In the genomic region with DNA sequence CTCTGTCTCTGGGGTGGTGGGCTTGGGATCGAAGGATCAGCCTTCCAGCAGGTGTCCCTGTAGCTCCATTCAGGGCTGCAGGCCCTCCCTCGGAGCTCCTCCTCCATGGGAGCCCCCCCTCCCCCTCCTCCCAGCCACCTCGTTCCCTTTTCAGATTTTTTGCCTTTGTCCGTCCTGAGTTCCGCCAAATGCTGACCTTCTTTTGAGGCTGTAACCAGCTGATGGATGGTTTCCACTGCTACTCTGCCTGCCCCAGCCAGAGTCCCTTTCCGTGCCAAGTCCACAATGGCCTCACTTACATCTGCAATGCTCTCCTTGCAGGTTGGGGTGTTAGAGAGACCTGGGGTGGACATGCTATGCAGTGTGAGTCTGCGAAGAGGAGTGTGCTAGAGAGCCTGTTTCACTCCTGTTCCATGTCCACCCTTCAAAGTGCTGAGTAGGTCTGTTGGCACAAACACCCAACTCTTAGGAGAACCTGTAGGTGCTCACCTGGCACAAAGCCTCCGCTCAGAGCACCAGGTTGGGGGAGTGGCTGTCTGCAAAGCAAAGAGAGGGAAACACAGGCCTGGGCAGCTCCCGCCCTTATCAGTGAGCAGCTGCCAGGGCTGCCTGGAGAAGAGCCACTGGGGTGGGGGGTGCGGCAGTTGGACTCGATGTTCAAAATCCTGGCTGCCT, we compare ENCODE assay signal across 9 mouse cellular contexts. TPM values are rescaled to one million over a fixed set of nuclear protein-coding genes. Genes with fewer than 3 reads are reported as not detected.
A peak's percentile ranks its signal among the peaks of the same experiment; 100 is the strongest.
DNase-seq lines count a peak whose midpoint lies in the region; ATAC-seq lines count a peak whose summit lies in the region.
"Had no signal": no experiment of that assay in that cellular context is flagged by ENCODE, and none has a peak within 500 bp of the region (broad histone marks: within the 10 kb centered on the region; RNA-seq: fewer than 3 reads in every experiment).

No protein-coding gene starts in this region.

- ATAC-seq in hindbrain, embryonic 13.5 days (ENCODE audit: low FRiP score) = no peak
- ATAC-seq in hindbrain, embryonic 11.5 days (ENCODE audit: low FRiP score) = no peak
- ATAC-seq in stomach, embryonic 14.5 days (ENCODE audit: insufficient number of reproducible peaks, insufficient read depth, low FRiP score, low read depth) = peak; percentile 70

- H3K4me1 ChIP-seq in hindbrain, embryonic 13.5 days (replicated peaks) = peaks cover 14% of the 10 kb centered on the region; the same call in 1 of the 2 replicates
- H3K4me1 ChIP-seq in hindbrain, embryonic 11.5 days (replicated peaks; ENCODE audit: control insufficient read depth, insufficient read depth, low read length) = no peaks in the 10 kb centered on the region
- peaks cover 22% of the 10 kb centered on the region for H3K4me1 ChIP-seq in stomach, embryonic 14.5 days (ENCODE audit: control insufficient read depth, insufficient read depth, low read length)

- peak overlapping the region; percentile 20; the same call in 1 of the 2 replicates for H3K27ac ChIP-seq in hindbrain, embryonic 13.5 days
- H3K27ac ChIP-seq in hindbrain, embryonic 11.5 days (ENCODE audit: low read depth, low read length) = no peak overlapping the region
- peak overlapping the region; percentile 81 for H3K27ac ChIP-seq in stomach, embryonic 14.5 days (ENCODE audit: low read length)
- H3K27ac ChIP-seq: neural tube, embryonic 13.5 days had no signal

- H3K9me3 ChIP-seq in hindbrain, embryonic 13.5 days = no peaks in the 10 kb centered on the region
- H3K9me3 ChIP-seq in hindbrain, embryonic 11.5 days (ENCODE audit: control insufficient read depth, low read length) = no peaks in the 10 kb centered on the region
- no peaks in the 10 kb centered on the region for H3K9me3 ChIP-seq in stomach, embryonic 14.5 days (ENCODE audit: control insufficient read depth, low read depth, low read length)
- H3K9me3 ChIP-seq: neural tube, embryonic 13.5 days had no signal

- 0 out of 2 replicates have a peak overlapping the region, but pooled peaks have one; percentile 24 for H3K9ac ChIP-seq in hindbrain, embryonic 13.5 days
- no peak overlapping the region for H3K9ac ChIP-seq in hindbrain, embryonic 11.5 days (ENCODE audit: low read depth, low read length)
- no peak overlapping the region for H3K9ac ChIP-seq in stomach, embryonic 14.5 days (replicated peaks; ENCODE audit: low read depth, low read length)
- H3K9ac ChIP-seq: neural tube, embryonic 13.5 days had no signal

- peaks cover 8% of the 10 kb centered on the region; the same call in 1 of the 2 replicates for H3K27me3 ChIP-seq in hindbrain, embryonic 13.5 days
- 0 out of 2 replicates have a peak, but pooled peaks cover 2% of the 10 kb centered on the region for H3K27me3 ChIP-seq in hindbrain, embryonic 11.5 days (ENCODE audit: control insufficient read depth, insufficient read depth, low read length)
- no peaks in the 10 kb centered on the region for H3K27me3 ChIP-seq in stomach, embryonic 14.5 days (ENCODE audit: control insufficient read depth, insufficient read depth, low read length)
- H3K27me3 ChIP-seq: neural tube, embryonic 13.5 days had no signal

- WGBS in hindbrain, embryonic 13.5 days = 33% methylated on average over 11 of the region's 11 CpGs
- WGBS in hindbrain, embryonic 11.5 days = 36% methylated on average over 11 of the region's 11 CpGs
- 19% methylated on average over 11 of the region's 11 CpGs for WGBS in stomach, embryonic 14.5 days

- H3K4me3 ChIP-seq in hindbrain, embryonic 13.5 days = no peak overlapping the region
- H3K4me3 ChIP-seq in hindbrain, embryonic 11.5 days (ENCODE audit: low read depth, low read length) = no peak overlapping the region
- no peak overlapping the region for H3K4me3 ChIP-seq in stomach, embryonic 14.5 days (ENCODE audit: low read depth, low read length)
- H3K4me3 ChIP-seq: neural tube, embryonic 13.5 days had no signal

- no peak for DNase-seq in hindbrain, embryonic 11.5 days (ENCODE audit: low spot score)
- DNase-seq in Muller cell, postnatal 12 days (ENCODE audit: inconsistent ontology term) = peak; percentile 66
- DNase-seq in gastrocnemius, postnatal 25 days = peak; percentile 37
- peak; percentile 85 for DNase-seq in kidney, postnatal 14 days
- DNase-seq in embryo, embryonic 9.5 days (ENCODE audit: extremely low spot score) = no peak
- no peak for DNase-seq in frontal cortex, adult 2 months (ENCODE audit: extremely low spot score in 1 of 2, low spot score in 1 of 2)

- H3K4me2 ChIP-seq in hindbrain, embryonic 13.5 days = no peak overlapping the region
- no peak overlapping the region for H3K4me2 ChIP-seq in hindbrain, embryonic 11.5 days (replicated peaks; ENCODE audit: low read depth, low read length)
- H3K4me2 ChIP-seq in stomach, embryonic 14.5 days (replicated peaks; ENCODE audit: low read depth, low read length) = 0 out of 2 replicates have a peak overlapping the region, but pooled peaks have one; percentile 13
- H3K4me2 ChIP-seq: neural tube, embryonic 13.5 days had no signal

- no peaks in the 10 kb centered on the region for H3K36me3 ChIP-seq in hindbrain, embryonic 13.5 days
- H3K36me3 ChIP-seq in hindbrain, embryonic 11.5 days (ENCODE audit: control insufficient read depth, insufficient read depth, low read length) = no peaks in the 10 kb centered on the region
- H3K36me3 ChIP-seq in stomach, embryonic 14.5 days (ENCODE audit: control insufficient read depth, insufficient read depth, low read length) = no peaks in the 10 kb centered on the region
- H3K36me3 ChIP-seq: neural tube, embryonic 13.5 days had no signal

RNA-seq across cellular contexts. Expression of a gene that starts 9.5 kb away (rescaled TPM):
- polyA plus RNA-seq in hindbrain, embryonic 13.5 days (2015; fragmentation: Nextera tagmentation; extraction: Ambion mirVana) = 0.78 and 1.0 TPM in 2 replicates
- 0.25 and 0.79 TPM in 2 replicates for polyA plus RNA-seq in hindbrain, embryonic 11.5 days (2014; fragmentation: Nextera tagmentation; extraction: Ambion mirVana)
- total RNA-seq in gastrocnemius, postnatal 25 days (2021) = 1 to 10 TPM; 2.6 to 4.1 TPM
- 5.0 and 6.0 TPM in 2 replicates for polyA plus RNA-seq in stomach, embryonic 14.5 days (2014; fragmentation: Nextera tagmentation; extraction: Ambion mirVana)
- 60.4 and 66.5 TPM in 2 replicates for polyA plus RNA-seq in frontal cortex, adult 2 months (2012; rRNA removed)

Comparison
In these comparisons a context has a peak if more than half of its experiments do, and no peak if none do; other contexts are left out.
1. DNase-seq: peak in Muller cell, postnatal 12 days (single experiment), gastrocnemius, postnatal 25 days (single experiment) and kidney, postnatal 14 days (single experiment); none in hindbrain, embryonic 11.5 days (single experiment), embryo, embryonic 9.5 days (single experiment) and frontal cortex, adult 2 months (0 of 2).